Mouse (Mus musculus): ENCODE data around the gene Nab2.

DNA sequence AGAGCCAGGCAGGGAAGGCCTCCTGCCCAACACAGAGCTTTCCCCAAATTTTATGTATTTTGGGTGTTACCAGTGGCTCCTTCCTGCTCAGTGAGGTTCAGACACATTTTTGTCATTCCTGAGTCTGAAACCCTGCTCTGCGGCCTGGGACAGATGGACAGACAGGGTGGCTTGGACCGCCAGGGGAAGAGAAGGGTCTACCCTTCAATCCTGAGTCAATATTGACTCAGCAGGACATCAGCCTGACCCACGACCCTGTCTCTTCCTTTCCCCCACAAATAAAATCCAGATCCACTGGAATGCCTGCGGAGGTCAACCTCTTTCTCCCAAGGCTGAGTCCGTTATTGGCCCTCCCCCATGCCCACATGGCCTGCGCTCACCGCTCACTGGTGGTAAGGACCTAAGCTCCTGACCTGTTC, 52.1 kb downstream of the Nab2 start:
- no peak for TF ChIP-seq TBP (IDR thresholded peaks at IDR 0.05; ENCODE audit: low read depth, low read length)
- no peak for TF ChIP-seq CTCF (IDR thresholded peaks at IDR 0.05 in 2 of 3, conservative IDR thresholded peaks at IDR 0.05 in 1 of 3; ENCODE audit: control insufficient read depth in 1 of 3, insufficient read depth in 1 of 3, low read depth in 2 of 3, low read length in 3 of 3, poor library complexity in 1 of 3, severe bottlenecking in 1 of 3)
- no peak for TF ChIP-seq CHD2 (IDR thresholded peaks at IDR 0.05; ENCODE audit: low read length)
- TF ChIP-seq POLR2A (IDR thresholded peaks at IDR 0.05; ENCODE audit: control insufficient read depth in 1 of 2, insufficient read depth in 1 of 2, low read depth in 1 of 2, low read length in 2 of 2, poor library complexity in 1 of 2) = no peak
- TF ChIP-seq MAFK (IDR thresholded peaks at IDR 0.05; ENCODE audit: borderline replicate concordance, low read depth, low read length) = no peak
- TF ChIP-seq TCF12 (IDR thresholded peaks at IDR 0.05; ENCODE audit: low read depth, low read length) = no peak
- no peak for TF ChIP-seq GABPA (IDR thresholded peaks at IDR 0.05; ENCODE audit: low read depth, low read length)
- TF ChIP-seq RAD21 (IDR thresholded peaks at IDR 0.05; ENCODE audit: low read depth, low read length) = no peak
